Mouse (Mus musculus): ENCODE measurements at regions not wholly inside any gene's neighbourhood (a gene's known extent, or its start where the extent isn't known, plus 50 kb on each side); places are given as distances from the start of the nearest gene placed in this dataset.

DNA sequence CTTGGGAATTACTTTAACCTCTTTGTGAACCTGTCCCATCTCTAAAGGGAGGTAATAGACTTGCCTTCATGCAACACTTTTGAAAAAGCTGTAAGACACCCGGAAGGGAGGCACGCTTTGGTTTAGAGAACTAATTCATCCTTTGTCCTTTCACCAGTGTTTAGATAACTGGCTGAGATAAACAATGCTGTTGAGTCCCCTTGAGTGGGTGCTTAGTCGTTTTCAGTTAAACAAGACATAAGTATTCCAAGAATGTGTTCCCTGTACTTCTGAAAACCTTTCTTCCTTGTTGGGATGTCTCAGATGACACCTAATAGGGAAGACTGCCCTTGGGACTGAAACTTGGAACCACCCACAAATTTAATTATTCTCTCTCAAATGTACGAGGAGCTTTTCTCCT is 164.7 kb downstream of the Gm19410 start:
- TF ChIP-seq CTCF (IDR thresholded peaks at IDR 0.05; ENCODE audit: low read depth) = no peak
- no peak for TF ChIP-seq EP300 (optimal IDR thresholded peaks at IDR 0.05)

Data from stomach, postnatal 0 days (tissue).